ENCODE assay signal across 8 mouse cellular contexts in genomic region chr7:19172874-19173273, GRCm38 (mm10). TPM values are rescaled to one million over a fixed set of nuclear protein-coding genes. Genes with fewer than 3 reads are reported as not detected.
DNase-seq lines count a peak whose midpoint lies in the region; ATAC-seq and TF ChIP-seq lines count a peak whose summit lies in the region.

No protein-coding gene starts in this region.

- WGBS in forebrain, embryonic 15.5 days = 4% methylated on average over 17 of the region's 17 CpGs
- 5% methylated on average over 17 of the region's 17 CpGs for WGBS in neural tube, embryonic 14.5 days

- peak overlapping the region; percentile 55; the same call in 1 of the 2 replicates for H3K4me3 ChIP-seq in E14TG2a.4 (replicated peaks; ENCODE audit: low read length)
- H3K4me3 ChIP-seq in forebrain, embryonic 15.5 days = peak overlapping the region; percentile 27
- H3K4me3 ChIP-seq in neural tube, embryonic 14.5 days (ENCODE audit: low read depth, low read length) = peak overlapping the region; percentile 11; the same call in 1 of the 2 replicates

- intact Hi-C loops in heart, postnatal 10 days (cut with DNase I) = loop anchor here (1.0 kb wide), 1 partner anchor 16 kb away; no protein-coding TSS in a partner anchor

- peaks cover 58% of the 10 kb centered on the region for H3K4me1 ChIP-seq in E14TG2a.4 (replicated peaks; ENCODE audit: low read depth, low read length)
- H3K4me1 ChIP-seq in forebrain, embryonic 15.5 days = peaks cover 43% of the 10 kb centered on the region
- H3K4me1 ChIP-seq in neural tube, embryonic 14.5 days (ENCODE audit: control insufficient read depth, insufficient read depth, low read length) = peaks cover 9% of the 10 kb centered on the region

- DNase-seq in c-Kit-positive CD71-negative TER-119-negative erythroid progenitor cells, embryonic 14.5 days (ENCODE audit: low read depth) = peak; percentile 83
- DNase-seq in heart, postnatal 10 days = peak; percentile 89 to 93
- peak; percentile 96 for DNase-seq in kidney, postnatal 4 days
- DNase-seq in lung, adult 18-20 months = peak; percentile 68 to 80
- DNase-seq in testis, postnatal 14 days (ENCODE audit: low spot score) = peak; percentile 78

- peaks cover 27% of the 10 kb centered on the region for H3K27me3 ChIP-seq in E14TG2a.4 (ENCODE audit: insufficient read depth, low read length)
- H3K27me3 ChIP-seq in forebrain, embryonic 15.5 days = peaks cover 5% of the 10 kb centered on the region
- 0 out of 2 replicates have a peak, but pooled peaks cover 3% of the 10 kb centered on the region for H3K27me3 ChIP-seq in neural tube, embryonic 14.5 days (ENCODE audit: control insufficient read depth, insufficient read depth, low read length)

- no peak overlapping the region for H3K9ac ChIP-seq in forebrain, embryonic 15.5 days (replicated peaks)
- 0 out of 2 replicates have a peak overlapping the region, but pooled peaks have one; percentile 4 for H3K9ac ChIP-seq in neural tube, embryonic 14.5 days (replicated peaks; ENCODE audit: low read depth, low read length)

- H3K36me3 ChIP-seq in E14TG2a.4 (ENCODE audit: insufficient read depth, low read length) = no peaks in the 10 kb centered on the region
- no peaks in the 10 kb centered on the region for H3K36me3 ChIP-seq in forebrain, embryonic 15.5 days
- no peaks in the 10 kb centered on the region for H3K36me3 ChIP-seq in neural tube, embryonic 14.5 days (ENCODE audit: control insufficient read depth, insufficient read depth, low read length)

- peak overlapping the region; percentile 93 for H3K27ac ChIP-seq in forebrain, embryonic 15.5 days (replicated peaks)
- no peak overlapping the region for H3K27ac ChIP-seq in neural tube, embryonic 14.5 days (ENCODE audit: low read depth, low read length)

- H3K9me3 ChIP-seq in E14TG2a.4 (ENCODE audit: low read length) = no peaks in the 10 kb centered on the region
- no peaks in the 10 kb centered on the region for H3K9me3 ChIP-seq in forebrain, embryonic 15.5 days
- H3K9me3 ChIP-seq in neural tube, embryonic 14.5 days (ENCODE audit: control insufficient read depth, low read length) = no peaks in the 10 kb centered on the region

- TF ChIP-seq CTCF in E14TG2a.4 (conservative IDR thresholded peaks at IDR 0.05; ENCODE audit: low read length) = peak; percentile 79

- no peak; the same call in 1 of the 2 replicates for ATAC-seq in forebrain, embryonic 15.5 days (replicated peaks)
- ATAC-seq in neural tube, embryonic 14.5 days (ENCODE audit: low read depth) = no peak

- H3K4me2 ChIP-seq in forebrain, embryonic 15.5 days (replicated peaks) = peak overlapping the region; percentile 41
- H3K4me2 ChIP-seq in neural tube, embryonic 14.5 days (ENCODE audit: low read depth, low read length) = peak overlapping the region; percentile 38

RNA-seq across cellular contexts. Expression of gene Eml2, which starts 3.3 kb away (rescaled TPM):
- polyA plus RNA-seq in forebrain, embryonic 15.5 days (2015; fragmentation: Nextera tagmentation; extraction: Ambion mirVana) = 8.2 and 12.5 TPM in 2 replicates
- total RNA-seq in heart, postnatal 10 days (2021) = 10 to 100 TPM; 47.8 to 56.5 TPM
- 3.5 and 4.0 TPM in 2 replicates for polyA plus RNA-seq in neural tube, embryonic 14.5 days (2014; fragmentation: Nextera tagmentation; extraction: Ambion mirVana)

RNA-seq across cellular contexts. Expression of gene Gipr, which starts 6.9 kb away (rescaled TPM):
- polyA plus RNA-seq in forebrain, embryonic 15.5 days (2015; fragmentation: Nextera tagmentation; extraction: Ambion mirVana) = 18.1 and 20.0 TPM in 2 replicates
- total RNA-seq in heart, postnatal 10 days (2021) = under 1 TPM; 0.50 to 0.69 TPM
- polyA plus RNA-seq in neural tube, embryonic 14.5 days (2014; fragmentation: Nextera tagmentation; extraction: Ambion mirVana) = 0.75 and 1.8 TPM in 2 replicates

RNA-seq across cellular contexts. Expression of gene Snrpd2, which starts 23.4 kb away (rescaled TPM):
- polyA plus RNA-seq in forebrain, embryonic 15.5 days (2015; fragmentation: Nextera tagmentation; extraction: Ambion mirVana) = 135 and 143 TPM in 2 replicates
- 10 to 100 TPM; 77.1 to 81.0 TPM for total RNA-seq in heart, postnatal 10 days (2021)
- polyA plus RNA-seq in neural tube, embryonic 14.5 days (2014; fragmentation: Nextera tagmentation; extraction: Ambion mirVana) = 94.1 and 110 TPM in 2 replicates

RNA-seq across cellular contexts. Expression of gene Qpctl, which starts 23.8 kb away (rescaled TPM):
- polyA plus RNA-seq in forebrain, embryonic 15.5 days (2015; fragmentation: Nextera tagmentation; extraction: Ambion mirVana) = 18.7 and 19.4 TPM in 2 replicates
- total RNA-seq in heart, postnatal 10 days (2021) = 1 to 10 TPM; 6.4 to 8.2 TPM
- 18.6 and 21.2 TPM in 2 replicates for polyA plus RNA-seq in neural tube, embryonic 14.5 days (2014; fragmentation: Nextera tagmentation; extraction: Ambion mirVana)

RNA-seq across cellular contexts. Expression of gene Gpr4, which starts 39.5 kb away (rescaled TPM):
- 2.2 and 2.4 TPM in 2 replicates for polyA plus RNA-seq in forebrain, embryonic 15.5 days (2015; fragmentation: Nextera tagmentation; extraction: Ambion mirVana)
- 10 to 100 TPM; 11.4 to 11.8 TPM for total RNA-seq in heart, postnatal 10 days (2021)
- 2.9 and 3.4 TPM in 2 replicates for polyA plus RNA-seq in neural tube, embryonic 14.5 days (2014; fragmentation: Nextera tagmentation; extraction: Ambion mirVana)
